Mouse (Mus musculus) neural tube, postnatal 0 days (tissue): ENCODE results near the gene Fbxo44. TPM values are rescaled to one million over a fixed set of nuclear protein-coding genes. Genes with fewer than 3 reads are reported as not detected.

Experiments
- microRNA-seq: library from miRNA; unstranded; fragments of <30 nt; microRNA quantifications from one replicate; pipeline ENCODE4, GENCODE M21; 2016
- polyA plus RNA-seq: library from polyadenylated mRNA; unstranded; fragments of >200 nt; fragmentation: Nextera tagmentation; extraction: Ambion mirVana; gene quantifications from 2 replicates; pipeline ENCODE4 v1.2.1, GENCODE M21; 2015

The Fbxo44 gene
- 105 and 121 TPM in 2 replicates for polyA plus RNA-seq

DNA sequence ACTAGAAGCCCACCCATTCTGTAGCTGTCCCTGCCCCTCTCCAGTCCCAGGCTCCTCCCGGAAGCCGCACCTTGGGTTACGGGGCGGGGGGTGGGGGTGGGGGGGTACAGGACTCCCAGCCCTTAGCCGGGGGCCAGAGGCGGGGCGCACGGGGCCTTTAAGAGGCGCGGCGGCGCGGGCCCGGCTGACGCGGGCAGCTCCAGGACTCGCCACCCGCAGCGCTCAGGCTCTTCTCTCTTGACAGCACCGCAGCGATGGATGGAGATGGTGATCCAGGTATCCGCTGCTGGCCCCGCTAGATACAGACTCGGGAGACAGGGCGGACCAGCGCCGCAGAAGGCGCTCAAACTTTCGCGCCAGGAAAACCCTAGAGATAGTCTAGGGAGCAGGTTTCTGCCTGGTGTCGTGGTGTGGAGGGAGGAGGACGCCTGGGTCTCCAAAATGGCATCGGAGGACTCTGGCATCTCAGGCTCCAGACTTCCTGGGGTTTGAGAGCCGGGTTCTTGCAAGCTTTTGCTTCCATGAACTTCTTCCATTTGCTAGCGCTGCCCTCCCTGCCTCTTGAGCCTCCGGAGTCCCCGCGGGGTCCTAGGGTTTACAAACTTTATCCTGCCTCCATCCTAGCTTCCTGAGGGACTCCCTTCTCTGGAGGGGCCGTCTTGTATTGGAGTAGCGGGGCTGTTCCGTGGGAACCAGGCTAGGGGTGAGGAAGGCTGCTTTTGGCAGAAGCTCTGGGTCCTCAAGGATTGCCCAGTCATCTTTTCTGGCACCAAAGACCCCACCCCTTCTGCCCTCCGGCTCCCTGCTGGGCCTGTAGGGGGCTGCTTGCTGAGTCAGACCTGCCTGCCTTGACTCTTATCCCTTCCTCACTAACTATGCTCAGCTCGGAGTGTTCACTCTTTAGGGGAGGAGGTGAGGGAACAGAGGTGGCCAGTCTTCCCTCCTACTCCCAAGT lies at the start of gene Fbxo44, which contains the start of gene Fbxo2:
Gene Fbxo44 (minus strand): TSS at position 47 of the 955 bp plus-strand sequence.
Gene Fbxo2 (plus strand): TSS at position 186 of the 955 bp plus-strand sequence.

DNA sequence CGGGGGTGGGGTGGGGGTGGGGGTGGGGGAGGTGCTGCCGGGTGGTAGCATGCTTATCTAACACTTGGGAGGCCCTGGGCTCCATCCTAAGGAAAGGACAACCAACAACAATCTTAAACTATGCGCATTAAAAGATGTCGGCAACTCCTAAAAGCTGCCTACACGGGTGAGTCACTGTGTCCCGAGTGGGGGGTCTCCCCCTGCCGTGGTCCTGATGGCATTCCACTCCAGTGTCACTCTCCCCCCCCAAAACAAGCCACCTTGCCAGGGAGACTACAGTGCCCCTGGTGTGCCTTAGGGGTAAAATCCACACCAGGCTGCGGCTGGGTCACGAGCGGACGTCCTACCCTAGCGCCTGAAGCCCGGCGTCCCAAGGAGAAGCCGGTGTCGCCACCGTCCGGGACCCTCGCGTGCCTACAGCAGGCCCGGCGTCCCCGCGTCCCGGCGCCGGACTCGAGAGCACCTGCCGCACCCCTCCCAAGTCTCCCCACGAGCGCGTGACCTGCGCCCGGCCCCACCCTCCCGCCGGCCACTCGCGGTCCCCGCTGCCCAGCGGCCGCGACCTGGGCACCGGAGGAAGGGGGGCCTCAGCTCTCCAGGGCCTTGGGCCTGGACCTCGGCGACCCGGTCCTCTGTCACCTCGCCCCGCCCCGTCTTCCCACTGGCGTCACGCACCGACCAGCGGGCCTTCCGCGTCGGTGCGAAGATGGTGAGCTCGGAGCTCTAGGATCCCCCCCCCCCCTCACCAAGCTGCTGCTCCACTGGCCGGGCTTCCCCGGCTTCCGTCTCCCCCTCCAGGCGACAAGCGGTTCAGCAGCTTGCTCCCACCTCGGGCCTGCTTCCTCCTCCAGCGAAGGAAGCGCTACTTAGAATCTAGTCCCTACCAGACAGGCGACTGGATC lies 8.8 kb downstream of the Fbxo44 start, which contains the start of gene Fbxo6:
Gene Fbxo6 (minus strand): TSS at position 874 of the 902 bp plus-strand sequence.

DNA sequence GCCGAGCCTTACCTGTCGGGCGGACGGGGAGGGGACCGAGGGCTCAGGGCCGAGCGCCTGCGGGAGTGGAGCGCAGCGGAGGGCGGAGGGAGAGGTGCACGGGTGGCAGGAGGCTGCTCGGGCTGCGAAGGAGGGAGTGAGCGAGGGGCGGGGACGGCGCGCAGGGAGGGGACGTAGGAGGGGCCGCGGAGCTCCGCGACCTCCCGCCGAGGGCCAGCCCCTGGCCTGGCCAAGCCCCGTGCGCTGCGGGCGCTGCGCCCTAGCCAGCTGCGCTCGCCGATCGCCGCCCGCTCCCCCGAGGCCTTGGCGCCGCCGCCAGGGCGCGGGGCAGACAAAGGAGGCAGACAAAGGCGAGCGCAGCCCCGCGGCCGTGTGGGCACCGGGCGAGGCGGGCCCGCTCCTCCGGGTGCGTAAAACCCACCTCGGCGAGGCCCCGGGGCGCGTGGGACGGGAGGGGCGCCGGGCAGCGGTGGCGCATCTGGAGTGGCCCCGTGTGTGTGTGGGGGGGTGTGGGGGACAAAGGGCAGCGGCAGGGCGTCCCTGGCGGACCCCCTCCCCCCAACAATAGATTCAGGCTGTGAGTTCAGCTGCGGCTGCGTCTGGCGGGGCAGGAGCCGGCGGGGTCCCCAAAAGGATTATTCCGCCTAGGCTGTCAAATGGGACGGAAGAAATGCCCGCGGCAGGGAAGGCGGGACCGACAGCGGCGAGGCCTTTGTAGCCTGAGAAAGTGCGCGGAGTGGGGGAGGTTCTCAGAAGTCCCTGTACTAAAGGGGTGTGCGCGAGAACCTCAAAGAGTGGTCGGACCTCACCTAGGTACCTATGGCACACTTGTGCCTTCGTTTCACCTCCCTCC lies 29.5 kb downstream of the Fbxo44 start, which contains the start of gene Draxin:
Gene Draxin (minus strand): TSS at position 138 of the 853 bp plus-strand sequence.

DNA sequence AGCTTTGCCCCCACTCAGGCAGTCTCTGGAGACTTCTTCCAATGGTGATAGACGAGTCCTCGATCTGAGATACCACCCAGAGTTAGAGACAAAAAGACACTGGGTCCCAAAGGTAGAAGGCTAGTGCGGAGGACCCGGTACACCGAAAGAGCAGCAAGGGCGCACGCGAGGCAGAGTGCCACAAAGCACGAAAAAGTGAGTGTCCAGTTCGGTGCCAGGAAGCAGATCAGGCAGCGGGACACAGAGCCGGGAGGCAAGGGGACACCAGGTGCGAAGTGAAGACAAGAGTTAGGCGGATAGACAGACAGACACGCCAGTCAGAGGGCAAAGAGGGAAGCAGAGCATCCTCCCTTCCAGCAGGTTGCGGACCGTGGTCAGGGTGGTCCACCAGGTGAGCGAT lies 30.1 kb downstream of the Fbxo44 start, which contains the start of gene Mad2l2:
Gene Mad2l2 (plus strand): TSS at position 252 of the 400 bp plus-strand sequence.

Small RNA genes within 50 kb of the gene (microRNA-seq; reads per million reads assigned to microRNA genes)
- not detected for gene Mir7022

Other genes with a start within 250 kb of the Fbxo44 start
- gene Plod1, start 223.7 kb downstream of the Fbxo44 start, polyA plus RNA-seq: 27.5 and 31.0 TPM in 2 replicates
- 13.4 and 16.0 TPM in 2 replicates for gene 2510039O18Rik, start 219.6 kb downstream of the Fbxo44 start, polyA plus RNA-seq
- gene Nppb, start 174.7 kb downstream of the Fbxo44 start, polyA plus RNA-seq: 0.40 and 0.83 TPM in 2 replicates
- gene Nppa, start 159.8 kb downstream of the Fbxo44 start, polyA plus RNA-seq: 2.5 and 3.0 TPM in 2 replicates
- 21.0 and 23.1 TPM in 2 replicates for gene Clcn6, start 121.7 kb downstream of the Fbxo44 start, polyA plus RNA-seq
- 13.7 and 14.7 TPM in 2 replicates for gene Mthfr, start 121.4 kb downstream of the Fbxo44 start, polyA plus RNA-seq
- 8.4 and 9.7 TPM in 2 replicates for gene Agtrap, start 72.5 kb downstream of the Fbxo44 start, polyA plus RNA-seq
- gene Mad2l2, start 30.1 kb downstream of the Fbxo44 start, polyA plus RNA-seq: 94.3 and 102 TPM in 2 replicates
- 2.4 and 2.9 TPM in 2 replicates for gene Draxin, start 29.8 kb downstream of the Fbxo44 start, polyA plus RNA-seq
- gene Fbxo6, start 8.3 kb downstream of the Fbxo44 start, polyA plus RNA-seq: 24.6 and 26.1 TPM in 2 replicates
- gene Fbxo2, start 139 bp upstream of the Fbxo44 start, polyA plus RNA-seq: 64.7 and 72.5 TPM in 2 replicates
- gene Disp3, start 127.5 kb upstream of the Fbxo44 start, polyA plus RNA-seq: 9.6 and 10.8 TPM in 2 replicates